In genomic region chr7:80582821-80583451, GRCm38 (mm10) we compare ENCODE assay signal across 9 mouse cellular contexts. TPM values are rescaled to one million over a fixed set of nuclear protein-coding genes. Genes with fewer than 3 reads are reported as not detected.
DNase-seq lines count a peak whose midpoint lies in the region; ATAC-seq lines count a peak whose summit lies in the region.
"Had no signal": no experiment of that assay in that cellular context is flagged by ENCODE, and none has a peak within 500 bp of the region (broad histone marks: within the 10 kb centered on the region; RNA-seq: fewer than 3 reads in every experiment).

No protein-coding gene starts in this region.

- no peaks in the 10 kb centered on the region for H3K9me3 ChIP-seq in forebrain, embryonic 11.5 days (ENCODE audit: control insufficient read depth, low read length)

- H3K4me1 ChIP-seq in forebrain, embryonic 11.5 days (replicated peaks; ENCODE audit: control insufficient read depth, insufficient read depth, low read length): peaks cover 5% of the 10 kb centered on the region; the same call in 1 of the 2 replicates

- 77% methylated on average over 20 of the region's 20 CpGs for WGBS in forebrain, embryonic 11.5 days

- H3K36me3 ChIP-seq in forebrain, embryonic 11.5 days (ENCODE audit: control insufficient read depth, insufficient read depth, low read length): no peaks in the 10 kb centered on the region

- no peaks in the 10 kb centered on the region for H3K27me3 ChIP-seq in forebrain, embryonic 11.5 days (ENCODE audit: control insufficient read depth, insufficient read depth, low read length)

- H3K9ac ChIP-seq in forebrain, embryonic 11.5 days (ENCODE audit: low read length): no peak overlapping the region

- peak; percentile 42 to 58 for DNase-seq in adrenal gland, adult (ENCODE audit: inconsistent age in 2 of 2, low spot score in 1 of 2)
- no peak for DNase-seq in adrenal gland, adult 18-20 months (ENCODE audit: low spot score in 2 of 2)
- DNase-seq in heart, adult 11 months: peak; percentile 98
- DNase-seq in kidney, adult 9 months: peak; percentile 61
- DNase-seq in lung, postnatal 14 days: peak; percentile 67
- peak; percentile 69 for DNase-seq in yolk sac, embryonic 10.5 days (ENCODE audit: low spot score)
- no peak for DNase-seq in forebrain, embryonic 11.5 days (ENCODE audit: low spot score)
- DNase-seq in Muller cell, postnatal 12 days (ENCODE audit: inconsistent ontology term): no peak

- no peak overlapping the region for H3K27ac ChIP-seq in forebrain, embryonic 11.5 days (ENCODE audit: low read depth, low read length)

- no peak overlapping the region for H3K4me2 ChIP-seq in forebrain, embryonic 11.5 days (ENCODE audit: low read depth, low read length, severe bottlenecking)

- H3K4me3 ChIP-seq in forebrain, embryonic 11.5 days (ENCODE audit: low read depth, low read length): no peak overlapping the region
- H3K4me3 ChIP-seq: erythroblast, embryonic 14.5 days had no signal

- ATAC-seq in forebrain, embryonic 11.5 days (replicated peaks; ENCODE audit: low FRiP score): no peak

RNA-seq across cellular contexts. Expression of gene Blm, which starts 48.0 kb away (rescaled TPM):
- total RNA-seq in adrenal gland, adult 18-20 months (2021): 1 to 10 TPM in 1 of 2 experiments, under 1 TPM in 1; 0.86 to 2.2 TPM
- 50.4 and 53.0 TPM in 2 replicates for polyA plus RNA-seq in forebrain, embryonic 11.5 days (2014; fragmentation: Nextera tagmentation; extraction: Ambion mirVana)

Comparison
In these comparisons a context has a peak if more than half of its experiments do, and no peak if none do; other contexts are left out.
1. DNase-seq: peak in adrenal gland, adult (2 of 2), heart, adult 11 months (single experiment), kidney, adult 9 months (single experiment), lung, postnatal 14 days (single experiment) and yolk sac, embryonic 10.5 days (single experiment); none in adrenal gland, adult 18-20 months (0 of 2), forebrain, embryonic 11.5 days (single experiment) and Muller cell, postnatal 12 days (single experiment).